Mouse (Mus musculus) CD4-positive, CD25-positive, alpha-beta regulatory T cell, adult 4 months (primary cell): ENCODE results near the gene D030056L22Rik. TPM values are rescaled to one million over a fixed set of nuclear protein-coding genes. Genes with fewer than 3 reads are reported as not detected.

Experiments used
- ATAC-seq: one replicate; pipeline ENCODE4 v1.8.0; 2017
- polyA plus RNA-seq, 2 experiments: library from polyadenylated mRNA; unstranded; fragments of 100-300 nt; shearing (Covaris generic); gene quantifications; one replicate each; pipeline ENCODE4 v1.2.1; 2017

D030056L22Rik gene
- 1 to 10 TPM; 1.5 to 3.5 TPM for polyA plus RNA-seq

DNA sequence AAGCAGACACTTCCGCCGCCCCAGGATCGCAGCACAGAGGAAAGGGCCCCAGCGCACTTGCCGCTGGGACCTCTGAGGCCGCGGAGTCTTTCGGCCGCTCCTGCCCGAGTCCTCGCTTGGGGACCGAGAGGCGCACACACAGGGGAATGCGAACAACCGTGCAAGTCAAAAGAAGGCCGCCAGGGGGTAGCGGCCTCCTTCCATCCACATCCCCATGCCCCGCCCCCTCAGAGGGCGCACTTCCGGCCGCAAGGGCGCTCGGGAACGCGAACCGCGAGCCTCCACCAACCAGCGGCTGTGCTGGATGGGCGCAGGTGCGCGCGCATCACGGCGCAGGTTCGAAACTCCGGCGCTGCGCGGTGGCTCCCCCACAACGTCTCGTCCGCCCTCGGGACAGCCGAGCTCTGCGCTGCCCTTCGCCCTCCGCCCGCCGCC, at the start of gene D030056L22Rik:
Gene D030056L22Rik, plus strand, starts transcription at position 328 of the 435 bp plus-strand sequence.
- ATAC-seq, result peak; percentile 96

DNA sequence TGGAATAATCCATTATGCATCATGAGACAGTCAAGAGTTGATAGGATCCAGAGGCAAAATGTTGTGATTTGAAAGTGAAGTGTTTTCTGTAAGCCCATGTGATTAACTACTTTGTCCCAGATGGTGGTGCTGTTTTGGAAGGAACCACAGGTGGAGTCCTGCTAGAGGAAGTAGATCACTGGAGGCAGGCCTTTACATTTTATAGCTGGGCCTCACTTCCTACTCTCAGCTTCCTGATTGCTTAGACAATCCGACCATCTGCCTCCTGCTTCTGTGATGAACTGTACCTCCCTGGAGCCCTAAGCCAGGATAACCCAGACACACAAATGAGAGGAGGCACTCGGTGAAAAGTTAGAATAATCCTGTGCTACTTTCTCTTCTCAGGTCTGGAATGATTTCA, 49.1 kb upstream of the D030056L22Rik start:
- ATAC-seq, result no peak

DNA sequence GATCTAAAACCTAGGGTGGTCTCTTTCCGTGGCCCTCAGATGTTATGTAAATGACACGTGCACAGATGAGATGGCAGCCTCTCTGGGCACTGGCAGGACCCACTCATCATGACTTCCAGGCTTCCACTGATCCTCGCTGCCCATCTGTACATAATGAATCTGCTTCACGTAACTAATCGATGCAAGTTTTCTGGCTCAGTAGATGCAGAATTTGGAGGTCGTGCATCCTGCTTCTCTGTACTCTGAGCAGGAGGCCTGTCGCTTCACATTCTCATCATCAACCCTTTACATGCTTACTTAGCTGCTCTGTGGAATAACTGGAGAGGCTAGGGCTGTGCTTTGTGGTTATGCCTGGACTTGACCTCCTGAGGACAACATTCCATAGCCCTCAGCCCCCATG, 46.0 kb upstream of the D030056L22Rik start:
- ATAC-seq, result no peak

- no peak for ATAC-seq
Measured at GRCm38 (mm10) chr19:18669551-18669950, 43.4 kb upstream of the D030056L22Rik start.

DNA sequence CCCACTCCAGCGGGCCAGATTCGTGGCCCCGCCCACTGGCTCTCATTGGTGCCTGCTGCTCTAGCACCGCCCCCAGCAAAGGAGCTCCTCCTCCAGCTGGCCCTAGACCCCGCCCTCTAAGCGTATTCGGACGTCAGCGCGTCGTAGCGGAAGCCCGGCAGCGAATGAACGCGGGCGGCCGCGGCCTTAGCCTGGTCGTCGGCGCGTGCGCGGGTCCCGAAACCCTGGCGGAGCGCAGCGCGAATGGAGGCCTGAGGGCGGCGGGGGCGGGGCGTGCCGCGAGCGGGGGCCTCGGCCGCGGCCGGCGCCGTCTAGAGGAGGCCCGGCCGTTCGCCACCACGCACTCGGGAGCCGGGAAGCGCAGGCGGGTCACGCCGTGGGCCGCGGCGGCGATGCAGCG, 42.4 kb upstream of the D030056L22Rik start, which contains the start of gene Carnmt1:
Gene Carnmt1, plus strand, starts transcription at position 157 of the 400 bp plus-strand sequence.
- ATAC-seq, result peak; percentile 97

DNA sequence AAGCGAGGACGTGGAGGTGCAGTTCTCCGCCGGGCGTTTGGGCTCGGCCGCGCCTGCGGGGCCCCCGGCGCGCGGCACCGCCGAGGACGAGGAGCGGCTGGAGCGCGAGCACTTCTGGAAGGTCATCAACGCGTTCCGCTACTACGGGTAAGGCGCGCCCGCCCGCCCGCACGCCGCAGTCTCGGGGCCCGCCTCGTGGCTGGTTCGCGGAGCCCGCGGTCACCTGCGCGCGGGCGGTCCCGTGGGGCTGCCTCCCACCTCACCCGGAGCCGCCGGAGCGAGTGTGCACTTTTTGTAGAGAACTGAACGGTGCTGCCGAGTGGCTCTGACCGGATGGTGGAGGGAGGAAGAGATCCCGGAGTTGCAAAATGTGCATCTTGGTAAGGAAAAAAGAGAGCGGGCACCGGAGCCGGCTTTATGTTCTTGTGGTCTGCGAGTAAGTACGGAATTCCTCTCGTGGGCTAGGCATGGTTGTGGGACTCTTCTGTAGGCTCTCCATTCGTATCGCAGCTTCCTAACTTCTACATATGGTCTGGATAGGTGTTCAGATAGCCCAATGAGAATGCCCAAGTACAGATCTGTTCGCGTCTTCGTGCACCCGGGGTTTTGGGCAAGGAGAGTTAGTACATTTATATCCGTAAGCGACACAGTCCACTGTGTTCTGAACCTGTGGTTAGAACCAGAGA, 41.8 kb upstream of the D030056L22Rik start:
- peak; percentile 27 for ATAC-seq

GRCm38 (mm10) chr19:18672498-18672897, 40.5 kb upstream of the D030056L22Rik start:
- ATAC-seq, result no peak

DNA sequence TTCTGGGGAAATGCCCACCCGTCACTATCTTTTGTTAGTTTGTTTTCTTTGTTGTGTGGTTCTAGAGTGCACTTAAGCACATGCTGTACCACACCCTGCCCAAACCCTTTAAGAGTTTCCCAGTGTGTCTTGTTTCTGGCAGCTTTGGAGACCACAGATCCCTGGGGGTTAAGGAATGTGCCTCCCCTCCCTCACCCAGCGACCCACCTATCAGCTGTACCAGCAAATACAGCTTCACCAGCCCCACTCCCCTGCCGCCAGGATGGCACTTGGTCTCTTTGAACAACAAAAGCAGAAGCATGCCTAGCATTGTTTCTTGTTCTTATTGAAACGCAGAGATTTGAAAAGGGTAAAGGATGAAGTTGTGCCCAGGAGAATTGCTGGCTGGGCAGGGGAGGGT, 39.9 kb upstream of the D030056L22Rik start:
- no peak for ATAC-seq

DNA sequence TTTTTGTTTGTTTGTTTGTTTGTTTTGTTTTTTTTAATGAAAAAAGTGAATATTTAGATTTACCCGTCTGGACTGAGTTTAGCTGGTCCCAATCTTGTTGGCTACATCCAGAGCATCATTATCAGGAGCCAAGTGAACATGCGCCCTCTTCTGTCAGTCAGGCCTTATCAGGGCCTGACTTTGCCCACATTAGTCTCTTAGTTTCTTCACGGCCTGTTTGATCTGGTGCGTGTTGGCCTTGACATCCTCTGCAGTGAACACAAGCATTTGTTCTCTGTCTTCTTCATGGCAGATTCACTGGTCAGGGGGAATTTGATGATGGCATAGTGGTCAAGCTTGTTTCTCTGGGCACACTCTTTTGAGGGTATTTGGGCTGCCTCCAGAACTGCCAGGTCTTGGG, 30.9 kb upstream of the D030056L22Rik start:
- ATAC-seq, result no peak

GRCm38 (mm10) chr19:18687556-18687955, 25.4 kb upstream of the D030056L22Rik start:
- ATAC-seq, result peak; percentile 96

GRCm38 (mm10) chr19:18692176-18692575, 20.8 kb upstream of the D030056L22Rik start:
- ATAC-seq, result no peak

DNA sequence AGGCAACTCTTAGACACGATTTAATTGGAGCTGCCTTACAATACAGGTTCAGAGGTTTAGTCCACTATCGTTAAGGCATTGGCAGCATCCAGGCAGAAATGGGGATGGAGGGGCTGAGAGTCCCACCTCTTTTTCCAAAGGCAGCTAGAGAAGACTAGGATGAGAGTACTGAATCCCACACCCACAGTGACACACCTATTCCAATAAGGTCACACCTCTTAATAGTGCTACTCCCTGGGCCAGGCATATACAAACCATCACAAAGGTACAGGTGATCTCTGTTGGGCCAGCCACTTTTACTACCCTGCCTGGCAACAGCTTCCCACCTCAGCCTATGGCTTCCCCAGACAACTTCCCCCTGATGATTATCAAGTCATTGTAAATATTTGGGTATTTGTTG, 20.2 kb upstream of the D030056L22Rik start:
- no peak for ATAC-seq

- no peak for ATAC-seq
Measured at GRCm38 (mm10) chr19:18695116-18695515, 17.9 kb upstream of the D030056L22Rik start.

- no peak for ATAC-seq
Measured at GRCm38 (mm10) chr19:18695552-18695951, 17.4 kb upstream of the D030056L22Rik start.

DNA sequence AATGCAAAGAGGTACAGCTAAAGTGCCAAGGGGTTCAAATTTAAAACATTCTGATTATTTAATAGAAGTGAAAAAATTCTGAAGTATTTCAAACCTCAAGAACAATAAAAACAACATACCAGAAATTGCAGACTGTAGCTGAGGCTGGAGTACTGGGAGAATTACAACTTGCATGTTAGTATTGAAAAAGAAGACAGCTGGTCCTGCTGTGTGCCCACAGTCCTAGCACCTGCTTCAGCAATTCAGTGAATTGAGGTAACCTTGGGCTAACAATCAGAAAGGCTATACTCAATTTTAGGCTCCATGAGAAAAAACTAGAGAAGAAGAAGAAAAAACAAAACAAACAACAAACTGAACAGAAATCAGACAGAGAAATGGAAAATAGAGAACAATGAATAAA, 4.9 kb upstream of the D030056L22Rik start:
- no peak for ATAC-seq

DNA sequence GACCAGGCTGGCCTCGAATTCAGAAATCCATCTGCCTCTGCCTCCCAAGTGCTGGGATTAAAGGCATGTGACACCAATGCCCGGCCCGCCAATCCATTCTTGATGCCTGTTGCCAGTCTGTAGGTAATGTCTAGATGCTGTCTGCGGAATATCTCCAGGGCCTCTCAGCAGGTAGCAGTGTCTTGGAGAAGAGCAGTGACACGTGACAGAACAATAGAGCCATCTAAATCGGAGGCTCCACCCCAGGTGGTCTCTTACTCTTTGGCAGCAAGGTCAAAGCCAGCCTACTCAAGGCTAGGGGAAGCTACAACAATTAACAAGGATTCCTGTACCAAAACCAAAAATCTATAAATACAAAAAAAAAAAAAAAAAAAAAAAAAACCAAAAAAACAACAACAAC, 2.1 kb upstream of the D030056L22Rik start:
- ATAC-seq, result no peak

GRCm38 (mm10) chr19:18711589-18711988, 1.4 kb upstream of the D030056L22Rik start:
- no peak for ATAC-seq

- no peak for ATAC-seq
Measured at GRCm38 (mm10) chr19:18712153-18712865, 684 bp upstream of the D030056L22Rik start.

DNA sequence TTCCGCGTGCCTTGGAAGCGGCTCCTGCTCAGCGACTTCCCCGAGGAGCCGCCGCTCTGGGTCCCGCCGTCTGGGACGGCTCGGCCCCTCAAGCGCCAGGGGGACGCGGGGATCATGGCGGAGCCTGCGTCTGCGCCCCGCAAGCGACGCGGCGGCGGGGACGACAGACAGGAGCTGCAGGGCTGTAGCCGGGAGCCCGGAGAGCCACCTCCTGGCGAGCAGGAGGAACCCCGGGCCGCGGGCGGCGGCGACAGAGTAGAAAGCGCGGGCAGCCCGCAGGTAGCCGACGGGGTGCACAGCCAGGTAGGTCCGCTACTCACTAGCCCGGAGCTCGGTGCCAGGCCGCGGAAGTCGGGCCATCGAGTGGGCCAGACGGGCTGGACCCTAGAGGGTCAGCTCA, 364 bp downstream of the D030056L22Rik start:
- peak; percentile 27 for ATAC-seq

- no peak for ATAC-seq
Measured at GRCm38 (mm10) chr19:18716374-18716773, 3.4 kb downstream of the D030056L22Rik start.

DNA sequence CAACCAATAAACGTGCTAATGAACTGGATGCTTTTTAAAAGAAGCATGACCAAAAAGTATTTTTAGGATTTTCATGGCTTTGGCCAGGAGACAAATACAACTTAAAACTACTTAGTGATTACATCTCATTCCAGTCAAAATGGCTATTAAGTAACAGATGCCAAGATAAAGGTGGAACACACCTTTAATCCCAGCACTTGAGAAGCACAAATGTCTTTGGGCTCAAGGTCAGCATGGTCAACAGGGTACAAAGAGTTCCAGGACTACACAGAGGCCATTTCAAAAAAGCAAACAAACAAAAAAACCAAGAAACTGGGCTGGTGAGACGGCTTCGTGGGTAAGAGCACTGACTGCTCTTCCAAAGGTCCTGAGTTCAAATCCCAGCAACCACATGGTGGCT, 7.3 kb downstream of the D030056L22Rik start:
- no peak for ATAC-seq

DNA sequence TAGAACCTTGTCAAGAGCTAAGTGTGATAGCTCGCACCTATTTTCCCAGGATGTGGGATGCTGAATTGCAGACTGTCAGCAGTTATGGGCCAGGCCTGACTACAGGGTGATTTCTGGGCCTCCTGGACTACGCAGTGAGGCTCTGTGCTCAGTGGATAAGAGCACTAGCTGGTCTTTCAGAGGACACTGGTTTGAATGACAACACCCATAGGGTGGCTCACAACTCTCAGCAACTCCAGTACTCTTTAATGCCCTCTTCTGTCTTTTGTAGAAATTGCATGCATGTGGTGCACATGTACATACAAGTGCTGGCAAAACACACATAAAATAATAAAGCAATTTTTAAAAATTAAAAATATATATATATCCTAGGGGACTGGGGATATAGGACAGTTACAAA, 12.2 kb downstream of the D030056L22Rik start:
- ATAC-seq, result no peak

GRCm38 (mm10) chr19:18730255-18730654, 17.3 kb downstream of the D030056L22Rik start:
- ATAC-seq, result no peak

DNA sequence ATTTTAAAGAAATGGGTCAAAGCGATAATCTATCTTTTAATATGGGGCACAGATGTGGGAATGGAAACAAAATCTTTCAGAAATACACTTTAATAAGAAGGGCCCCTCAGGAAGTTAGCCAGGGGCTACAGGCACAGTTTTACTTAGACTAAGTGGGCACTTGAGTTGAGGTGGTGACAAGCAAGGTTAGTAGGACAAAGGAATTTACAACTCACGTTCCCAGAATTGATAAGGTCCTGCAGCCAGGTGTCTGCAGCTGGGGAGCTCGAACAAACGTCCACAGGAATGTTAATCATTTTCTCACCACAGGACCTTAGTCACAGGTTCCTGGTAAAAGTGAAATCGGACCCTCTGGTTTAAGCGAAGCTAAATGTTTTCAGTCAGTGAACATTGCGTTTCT, 18.1 kb downstream of the D030056L22Rik start:
- no peak for ATAC-seq
